Mouse (Mus musculus) limb, embryonic 12.5 days (tissue): Measurements from ENCODE around the gene Zdhhc7. TPM values are rescaled to one million over a fixed set of nuclear protein-coding genes. Genes with fewer than 3 reads are reported as not detected.

Experiments used
- ATAC-seq: fragments of 200-750 bp; cut with Nextera tagmentation; 2 replicates; pipeline ENCODE4 v1.8.0; 2017; ENCODE audit warnings: low read depth, moderate TSS enrichment; ENCODE audit not compliant: insufficient number of reproducible peaks, insufficient read depth, low FRiP score, low TSS enrichment
- H3K27ac ChIP-seq: fragments of 300-500 bp; sonication (generic); 2 replicates; pipeline ENCODE4 v1.5.1; 2016; ENCODE audit warnings: mild to moderate bottlenecking, moderate library complexity
- H3K27me3 ChIP-seq: fragments of 300-500 bp; sonication (generic); 2 replicates; pipeline ENCODE4 v1.6.1; 2016; ENCODE audit warnings: mild to moderate bottlenecking, moderate library complexity
- H3K36me3 ChIP-seq: fragments of 300-500 bp; sonication (generic); 2 replicates; pipeline ENCODE4 v1.6.1; 2016; ENCODE audit warnings: mild to moderate bottlenecking, moderate library complexity
- H3K4me1 ChIP-seq: fragments of 300-500 bp; sonication (generic); replicated peaks from 2 replicates; pipeline ENCODE4 v1.6.1; 2016
- H3K4me2 ChIP-seq: fragments of 300-500 bp; sonication (generic); 2 replicates; pipeline ENCODE4 v1.6.1; 2016; ENCODE audit warnings: mild to moderate bottlenecking, moderate library complexity
- H3K4me3 ChIP-seq: fragments of 300-500 bp; sonication (generic); replicated peaks from 2 replicates; pipeline ENCODE4 v1.5.1; 2016; ENCODE audit warnings: mild to moderate bottlenecking
- H3K9ac ChIP-seq: fragments of 300-500 bp; sonication (generic); replicated peaks from 2 replicates; pipeline ENCODE4 v1.6.1; 2016; ENCODE audit warnings: mild to moderate bottlenecking, moderate library complexity
- H3K9me3 ChIP-seq: fragments of 300-500 bp; sonication (generic); 2 replicates; pipeline ENCODE4 v1.6.1; 2016; ENCODE audit warnings: mild to moderate bottlenecking, moderate library complexity
- WGBS: fragments of 180-500 bp; shearing (Covaris S2); methylation state at CpG from one replicate; pipeline ENCODE4 v1.1.7; 2016; 5-methylcytosine and 5-hydroxymethylcytosine counted together
- polyA plus RNA-seq: library from polyadenylated mRNA; unstranded; fragments of >200 nt; fragmentation: Nextera tagmentation; extraction: Ambion mirVana; gene quantifications from 2 replicates; pipeline ENCODE4 v1.2.1, GENCODE M21; 2016

Zdhhc7 gene
- polyA plus RNA-seq, 1 experiment from 2014 or later = 28.7 TPM

GRCm38 (mm10) chr8:120114315-120114841 lies 13.1 kb upstream of the Zdhhc7 start:
- Histone ChIP-seq H3K4me3 (peak overlapping the region; percentile 72), H3K9me3 (no peaks in the 10 kb centered on the region), H3K9ac (peak overlapping the region; percentile 70), H3K27me3 (peaks cover 70% of the 10 kb centered on the region), H3K4me2 (peak overlapping the region; percentile 93), H3K36me3 (no peaks in the 10 kb centered on the region), H3K4me1 (peaks cover 15% of the 10 kb centered on the region), H3K27ac (no peak overlapping the region)
- ATAC-seq = peak; percentile 44
- WGBS = under 1% methylated on average over 46 of the region's 46 CpGs

GRCm38 (mm10) chr8:120113758-120114255 lies 12.5 kb upstream of the Zdhhc7 start, which contains the start of gene 6430548M08Rik:
6430548M08Rik (plus strand) TSS chr8:120114152.
- Histone ChIP-seq H3K4me1 (peaks cover 15% of the 10 kb centered on the region), H3K4me3 (peak within 1 kb of the TSS; percentile 72), H3K27me3 (peaks cover 64% of the 10 kb centered on the region), H3K4me2 (peak within 1 kb of the TSS; percentile 93), H3K9ac (peak within 1 kb of the TSS; percentile 70), H3K9me3 (no peaks in the 10 kb centered on the region), H3K27ac (peak within 1 kb of the TSS; percentile 41; the same call in 1 of the 2 replicates), H3K36me3 (no peaks in the 10 kb centered on the region)
- WGBS = under 1% methylated on average over 61 of the region's 61 CpGs
- peak; percentile 92 for ATAC-seq

- H3K27me3 ChIP-seq = peaks cover 59% of the 10 kb centered on the region
- 6% methylated on average over 10 of the region's 10 CpGs for WGBS
Measured at GRCm38 (mm10) chr8:120113306-120113705, 12.0 kb upstream of the Zdhhc7 start.

GRCm38 (mm10) chr8:120112535-120112934 lies 11.3 kb upstream of the Zdhhc7 start:
- peak overlapping the region; percentile 93; the same call in 1 of the 2 replicates for H3K4me2 ChIP-seq
- 77% methylated on average over 5 of the region's 5 CpGs for WGBS
- H3K27me3 ChIP-seq = peaks cover 54% of the 10 kb centered on the region
- no peak for ATAC-seq
- no peak overlapping the region for H3K9ac ChIP-seq
- H3K9me3 ChIP-seq = no peaks in the 10 kb centered on the region
- no peaks in the 10 kb centered on the region for H3K36me3 ChIP-seq
- H3K27ac ChIP-seq = no peak overlapping the region
- peaks cover 15% of the 10 kb centered on the region for H3K4me1 ChIP-seq
- H3K4me3 ChIP-seq = no peak overlapping the region

More at GRCm38 (mm10) chr8:120113306-120113705, 12.0 kb upstream of the Zdhhc7 start:
- H3K9ac ChIP-seq = peak overlapping the region; percentile 62
- peak overlapping the region; percentile 72 for H3K4me3 ChIP-seq
- H3K27ac ChIP-seq = peak overlapping the region; percentile 41; the same call in 1 of the 2 replicates
- H3K4me1 ChIP-seq = peaks cover 15% of the 10 kb centered on the region
- peak; percentile 26; the same call in 1 of the 2 replicates for ATAC-seq
- no peaks in the 10 kb centered on the region for H3K9me3 ChIP-seq
- no peaks in the 10 kb centered on the region for H3K36me3 ChIP-seq
- peak overlapping the region; percentile 93 for H3K4me2 ChIP-seq

GRCm38 (mm10) chr8:120111382-120111781 lies 10.1 kb upstream of the Zdhhc7 start:
- 75% methylated on average over 4 of the region's 4 CpGs for WGBS
- Histone ChIP-seq H3K36me3 (no peaks in the 10 kb centered on the region), H3K4me3 (no peak overlapping the region), H3K9ac (no peak overlapping the region), H3K4me1 (peaks cover 15% of the 10 kb centered on the region), H3K4me2 (no peak overlapping the region), H3K27me3 (peaks cover 43% of the 10 kb centered on the region), H3K9me3 (no peaks in the 10 kb centered on the region), H3K27ac (no peak overlapping the region)
- ATAC-seq = no peak

DNA sequence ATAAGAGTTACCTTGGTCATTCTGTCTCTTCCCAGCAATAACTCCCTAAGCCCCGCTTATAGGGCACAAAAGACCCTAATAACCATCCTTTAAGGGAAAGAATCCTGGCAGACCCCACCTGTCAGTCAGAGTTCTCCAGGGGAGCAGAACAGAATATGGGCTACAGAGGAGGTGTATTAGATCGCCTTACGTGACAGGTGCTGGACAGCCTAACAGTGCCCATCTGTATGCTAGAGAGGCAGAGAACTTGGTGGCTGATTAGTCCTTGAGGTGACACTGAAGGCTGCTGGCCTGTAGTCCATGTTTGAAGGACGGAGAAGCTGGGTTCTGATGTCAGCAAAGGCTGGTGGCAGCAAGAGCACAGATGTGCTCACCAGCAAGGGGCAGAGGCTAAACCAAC lies 9.7 kb upstream of the Zdhhc7 start:
- no peak overlapping the region for H3K27ac ChIP-seq
- no peaks in the 10 kb centered on the region for H3K9me3 ChIP-seq
- no peak overlapping the region for H3K4me2 ChIP-seq
- H3K27me3 ChIP-seq = peaks cover 38% of the 10 kb centered on the region
- ATAC-seq = no peak
- no peaks in the 10 kb centered on the region for H3K36me3 ChIP-seq
- H3K4me3 ChIP-seq = no peak overlapping the region
- H3K4me1 ChIP-seq = peaks cover 15% of the 10 kb centered on the region
- H3K9ac ChIP-seq = no peak overlapping the region
- WGBS = 88% methylated on average over 4 of the region's 4 CpGs

DNA sequence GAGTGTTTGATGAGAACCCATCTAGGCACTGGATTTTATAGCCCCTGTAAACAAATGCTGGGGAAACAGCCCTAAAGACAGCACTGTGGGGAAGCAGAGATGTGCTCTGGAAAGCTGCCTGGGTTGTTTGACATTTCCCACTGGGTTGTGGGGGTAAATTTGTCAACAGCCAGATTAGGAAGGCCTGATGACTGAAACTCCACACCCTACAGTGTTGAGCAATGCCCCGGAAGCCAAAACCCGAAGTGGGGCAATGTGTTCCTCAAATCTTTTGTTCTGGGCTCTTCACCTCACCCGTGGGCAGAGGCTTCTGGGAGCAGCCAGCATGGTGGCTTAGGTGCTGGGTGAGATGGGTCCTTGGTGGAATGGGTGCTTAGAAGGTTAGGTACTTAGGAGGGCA lies 7.9 kb upstream of the Zdhhc7 start:
- Histone ChIP-seq H3K36me3 (peaks cover 6% of the 10 kb centered on the region; the same call in 1 of the 2 replicates), H3K4me3 (no peak overlapping the region), H3K9ac (no peak overlapping the region), H3K27me3 (peaks cover 20% of the 10 kb centered on the region), H3K27ac (no peak overlapping the region), H3K4me1 (peaks cover 9% of the 10 kb centered on the region), H3K9me3 (no peaks in the 10 kb centered on the region), H3K4me2 (no peak overlapping the region)
- WGBS = 31% methylated on average over 3 of the region's 3 CpGs
- no peak for ATAC-seq

- no peak overlapping the region for H3K9ac ChIP-seq
- 78% methylated on average over 9 of the region's 9 CpGs for WGBS
- ATAC-seq = no peak
Measured at GRCm38 (mm10) chr8:120104721-120105272, 3.5 kb upstream of the Zdhhc7 start.

GRCm38 (mm10) chr8:120103916-120104315 lies 2.6 kb upstream of the Zdhhc7 start:
- peaks cover 29% of the 10 kb centered on the region for H3K4me1 ChIP-seq
- no peak overlapping the region for H3K4me3 ChIP-seq
- no peaks in the 10 kb centered on the region for H3K27me3 ChIP-seq
- no peaks in the 10 kb centered on the region for H3K9me3 ChIP-seq
- peaks cover 6% of the 10 kb centered on the region; the same call in 1 of the 2 replicates for H3K36me3 ChIP-seq
- H3K4me2 ChIP-seq = no peak overlapping the region
- 92% methylated on average over 9 of the region's 9 CpGs for WGBS
- no peak overlapping the region for H3K9ac ChIP-seq
- no peak for ATAC-seq
- H3K27ac ChIP-seq = no peak overlapping the region

More at GRCm38 (mm10) chr8:120104721-120105272, 3.5 kb upstream of the Zdhhc7 start:
- no peak overlapping the region for H3K4me2 ChIP-seq
- no peak overlapping the region for H3K4me3 ChIP-seq
- H3K27ac ChIP-seq = no peak overlapping the region
- no peaks in the 10 kb centered on the region for H3K9me3 ChIP-seq
- H3K36me3 ChIP-seq = peaks cover 6% of the 10 kb centered on the region; the same call in 1 of the 2 replicates
- H3K27me3 ChIP-seq = no peaks in the 10 kb centered on the region
- peaks cover 22% of the 10 kb centered on the region for H3K4me1 ChIP-seq

DNA sequence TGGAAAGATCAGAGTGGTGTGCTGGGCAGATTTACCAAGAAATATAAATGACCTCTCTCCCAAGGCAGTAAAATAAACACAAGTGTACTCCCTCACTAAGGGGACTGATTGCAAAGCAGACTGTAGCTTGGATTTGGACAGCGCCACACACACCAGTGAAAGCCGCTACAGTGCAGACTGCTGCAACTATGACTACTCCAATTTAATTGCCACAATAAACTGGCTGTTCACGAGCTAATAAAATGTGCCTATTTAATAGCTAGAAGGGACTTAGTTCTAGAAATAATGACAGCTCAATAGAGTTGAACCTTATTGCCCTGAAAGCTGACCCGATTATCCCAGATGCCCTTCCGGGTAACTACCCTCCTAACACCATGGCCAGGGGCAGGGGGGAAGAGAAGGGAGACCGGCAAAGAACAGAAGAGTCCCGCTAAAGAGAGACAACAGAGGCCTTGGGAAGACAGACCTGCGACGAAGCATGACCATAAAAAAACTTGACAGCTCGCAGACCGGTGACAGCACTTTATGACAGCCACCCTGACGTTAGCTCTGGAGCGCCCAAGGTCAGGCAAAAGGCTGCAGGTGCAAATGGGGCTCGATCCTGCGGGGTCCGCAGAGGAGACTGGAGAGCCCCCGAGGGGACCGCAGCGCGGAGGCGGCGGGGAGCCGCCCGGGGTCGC lies 754 bp downstream of the Zdhhc7 start:
- Histone ChIP-seq H3K4me3 (peak overlapping the region; percentile 97), H3K4me1 (peaks cover 29% of the 10 kb centered on the region), H3K9ac (peak overlapping the region; percentile 84), H3K27ac (peak overlapping the region; percentile 85), H3K36me3 (peaks cover 6% of the 10 kb centered on the region; the same call in 1 of the 2 replicates), H3K4me2 (peak overlapping the region; percentile 91), H3K9me3 (no peaks in the 10 kb centered on the region), H3K27me3 (peaks cover 4% of the 10 kb centered on the region; the same call in 1 of the 2 replicates)
- peak; percentile 63 for ATAC-seq
- WGBS = 2% methylated on average over 25 of the region's 25 CpGs

GRCm38 (mm10) chr8:120096486-120096885 lies 4.8 kb downstream of the Zdhhc7 start:
- Histone ChIP-seq H3K9ac (0 out of 2 replicates have a peak overlapping the region, but pooled peaks have one; percentile 4), H3K27me3 (peaks cover 4% of the 10 kb centered on the region; the same call in 1 of the 2 replicates), H3K4me2 (no peak overlapping the region), H3K9me3 (no peaks in the 10 kb centered on the region), H3K4me1 (peaks cover 16% of the 10 kb centered on the region), H3K27ac (no peak overlapping the region), H3K36me3 (peaks cover 25% of the 10 kb centered on the region), H3K4me3 (no peak overlapping the region)
- ATAC-seq = no peak
- WGBS = 55% methylated on average over 2 of the region's 2 CpGs
